Mouse (Mus musculus): Measurements from ENCODE around the gene Chchd3.

DNA sequence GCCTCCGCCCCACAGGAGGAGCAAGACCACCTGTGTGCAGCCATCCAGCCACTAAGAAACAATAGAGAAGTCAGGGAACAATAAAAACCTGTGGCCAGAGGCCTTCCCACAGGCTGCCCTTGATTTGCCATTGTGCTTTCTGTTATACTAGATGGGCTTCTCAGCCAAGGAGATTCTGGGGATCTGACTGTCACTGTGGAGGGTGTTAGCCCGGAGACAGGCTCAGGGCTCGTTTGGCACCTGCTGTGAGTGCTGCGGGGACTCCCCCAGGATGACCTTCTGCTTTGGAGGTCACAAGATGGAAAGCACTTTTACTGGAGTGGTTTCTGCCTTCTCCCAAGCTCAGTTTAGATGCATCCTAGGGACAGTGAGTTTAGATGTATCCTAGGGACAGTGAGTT lies 262.5 kb downstream of the Chchd3 start:
- no peak for TF ChIP-seq GATA1 (IDR thresholded peaks at IDR 0.05; ENCODE audit: borderline replicate concordance, low read length)
- no peak for TF ChIP-seq FLI1 (IDR thresholded peaks at IDR 0.05; ENCODE audit: low read length)

Data from megakaryocyte, embryonic 14.5 days (primary cell).